Mouse (Mus musculus) monocyte, adult 59 days (primary cell): ENCODE results near the gene Paqr8. TPM values are rescaled to one million over a fixed set of nuclear protein-coding genes. Genes with fewer than 3 reads are reported as not detected.

Experiments used
- total RNA-seq, 2 experiments: library from RNA; stranded (reverse); gene quantifications; one replicate each; pipeline ENCODE4 v1.2.4; 2023

Paqr8 gene
- total RNA-seq: 1 to 10 TPM; 1.8 to 2.9 TPM

GRCm38 (mm10) chr1:20890404-20890921, at the start of gene Paqr8:
Paqr8 (plus strand) TSS chr1:20890606.

GRCm38 (mm10) chr1:20951300-20951763, 60.9 kb downstream of the Paqr8 start, which contains the start of gene Efhc1:
Efhc1 (plus strand) TSS chr1:20951626.

Other genes with a start within 250 kb of the Paqr8 start
- not detected for gene Il17a, start 159.7 kb upstream of the Paqr8 start, total RNA-seq
- 1 to 10 TPM in 1 of 2 experiments, not detected in 1; 2.9 TPM for gene Il17f, start 100.0 kb upstream of the Paqr8 start, total RNA-seq
- gene Mcm3, start 70.3 kb upstream of the Paqr8 start, total RNA-seq: 10 to 100 TPM; 19.5 to 21.9 TPM
- under 1 TPM; 0.39 to 0.45 TPM for gene Efhc1, start 61.0 kb downstream of the Paqr8 start, total RNA-seq
- gene Tram2, start 188.6 kb downstream of the Paqr8 start, total RNA-seq: 10 to 100 TPM; 17.1 to 17.9 TPM